Comparison of ENCODE assay signal across 13 mouse cellular contexts in genomic region chr6:30147058-30147457, GRCm38 (mm10).
DNase-seq lines count a peak whose midpoint lies in the region; ATAC-seq and TF ChIP-seq lines count a peak whose summit lies in the region.
"Had no signal": no experiment of that assay in that cellular context is flagged by ENCODE, and none has a peak within 500 bp of the region (broad histone marks: within the 10 kb centered on the region; RNA-seq: fewer than 3 reads in every experiment).

No protein-coding gene starts in this region.

- peaks cover 0 to 16% of the 10 kb centered on the region in 2 experiments; a peak in 3 of 4 replicates for H3K36me3 ChIP-seq in MEL (ENCODE audit: control insufficient read depth in 1 of 2, insufficient read depth in 2 of 2, low read length in 2 of 2)
- H3K36me3 ChIP-seq in hindbrain, embryonic 13.5 days = peaks cover 46% of the 10 kb centered on the region

- H3K9ac ChIP-seq in MEL (ENCODE audit: control insufficient read depth, low read depth, low read length, poor library complexity, severe bottlenecking) = no peak overlapping the region
- no peak overlapping the region for H3K9ac ChIP-seq in hindbrain, embryonic 13.5 days

- peak; percentile 75 to 93 for TF ChIP-seq EP300 in MEL (IDR thresholded peaks at IDR 0.05; ENCODE audit: low read depth in 1 of 2, low read length in 2 of 2)

- H3K27me3 ChIP-seq in MEL (ENCODE audit: control insufficient read depth in 1 of 2, insufficient read depth in 2 of 2, low read length in 2 of 2) = no peaks in the 10 kb centered on the region
- H3K27me3 ChIP-seq in hindbrain, embryonic 13.5 days = no peaks in the 10 kb centered on the region

- WGBS in hindbrain, embryonic 13.5 days = 65% methylated on average over 7 of the region's 7 CpGs

- ATAC-seq in hindbrain, embryonic 13.5 days (ENCODE audit: low FRiP score) = no peak

- peaks cover 9 to 18% of the 10 kb centered on the region in 2 experiments for H3K4me1 ChIP-seq in MEL (ENCODE audit: control insufficient read depth in 1 of 2, insufficient read depth in 2 of 2, low read length in 2 of 2)
- H3K4me1 ChIP-seq in hindbrain, embryonic 13.5 days (replicated peaks) = peaks cover under 1% of the 10 kb centered on the region; the same call in 1 of the 2 replicates
- H3K4me1 ChIP-seq: limb, embryonic 10.5 days had no signal

- H3K27ac ChIP-seq in MEL (ENCODE audit: control insufficient read depth, low read depth, low read length) = peak overlapping the region; percentile 14; the same call in 1 of the 2 replicates
- H3K27ac ChIP-seq in hindbrain, embryonic 13.5 days = no peak overlapping the region
- H3K27ac ChIP-seq: gastrocnemius, adult 2 months; limb, embryonic 10.5 days had no signal

- no peak for TF ChIP-seq POLR2A in MEL (IDR thresholded peaks at IDR 0.05; ENCODE audit: control insufficient read depth in 1 of 2, insufficient read depth in 1 of 2, low read depth in 1 of 2, low read length in 2 of 2, poor library complexity in 1 of 2)

- no peak for TF ChIP-seq RAD21 in MEL (IDR thresholded peaks at IDR 0.05; ENCODE audit: low read depth, low read length)

- no peak overlapping the region for H3K4me2 ChIP-seq in hindbrain, embryonic 13.5 days

- DNase-seq in embryo, embryonic 11 days = peak; percentile 25
- DNase-seq in embryo, embryonic 10.5 days (ENCODE audit: low spot score) = no peak
- DNase-seq in MEL (ENCODE audit: low read depth, low spot score) = peak; percentile 50
- peak; percentile 91 for DNase-seq in liver
- DNase-seq in retina, adult 2 months (ENCODE audit: low read depth, low spot score) = peak; percentile 91
- DNase-seq in cerebellum, postnatal 14 days = no peak
- DNase-seq in left cerebral cortex, adult 8-10 months (ENCODE audit: low spot score in 2 of 2) = no peak
- DNase-seq: gastrocnemius, adult 2 months; layer of hippocampus, adult 9-11 months; right cerebral cortex, postnatal 4 days; thymus, adult 2 months had no signal

- H3K79me2 ChIP-seq in MEL (ENCODE audit: control insufficient read depth, insufficient read depth, low read length, poor library complexity) = no peaks in the 10 kb centered on the region

- no peaks in the 10 kb centered on the region for H3K9me3 ChIP-seq in MEL (replicated peaks; ENCODE audit: insufficient read depth, low read length)
- H3K9me3 ChIP-seq in hindbrain, embryonic 13.5 days = no peaks in the 10 kb centered on the region
- H3K9me3 ChIP-seq: limb, embryonic 10.5 days had no signal

- no peak overlapping the region for H3K4me3 ChIP-seq in MEL (ENCODE audit: control insufficient read depth in 1 of 2, insufficient read depth in 1 of 2, low read depth in 2 of 2, low read length in 2 of 2)
- no peak overlapping the region for H3K4me3 ChIP-seq in hindbrain, embryonic 13.5 days
- H3K4me3 ChIP-seq: gastrocnemius, adult 2 months; limb, embryonic 10.5 days had no signal

- TF ChIP-seq CTCF in MEL (IDR thresholded peaks at IDR 0.05 in 2 of 3, conservative IDR thresholded peaks at IDR 0.05 in 1 of 3; ENCODE audit: control insufficient read depth in 1 of 3, insufficient read depth in 1 of 3, low read depth in 2 of 3, low read length in 3 of 3, poor library complexity in 1 of 3, severe bottlenecking in 1 of 3) = no peak

TF ChIP-seq in MEL, 35 proteins besides CTCF, POLR2A, EP300 and RAD21:
- TF ChIP-seq SIN3A (IDR thresholded peaks at IDR 0.05; ENCODE audit: low read length) = 0 out of 2 replicates have a peak, but pooled peaks have one; percentile 17
- no peak for TF ChIP-seq MYB (IDR thresholded peaks at IDR 0.05; ENCODE audit: low read depth, low read length)
- peak; percentile 86 for TF ChIP-seq GATA1 (IDR thresholded peaks at IDR 0.05; ENCODE audit: low read depth, low read length)
- peak; percentile 69 for TF ChIP-seq TAL1 (IDR thresholded peaks at IDR 0.05; ENCODE audit: low read length)
- TF ChIP-seq USF1 (IDR thresholded peaks at IDR 0.05; ENCODE audit: low read depth, low read length) = no peak
- no peak for TF ChIP-seq USF2 (IDR thresholded peaks at IDR 0.05; ENCODE audit: borderline replicate concordance in 1 of 2, insufficient read depth in 1 of 2, low read depth in 1 of 2, low read length in 2 of 2)
- TF ChIP-seq ZNF384 (IDR thresholded peaks at IDR 0.05; ENCODE audit: low read depth, low read length) = no peak
- no peak for TF ChIP-seq POLR2AphosphoS2 (IDR thresholded peaks at IDR 0.05; ENCODE audit: low read length)
- no peak for TF ChIP-seq CHD1 (IDR thresholded peaks at IDR 0.05; ENCODE audit: low read depth, low read length)
- peak; percentile 67; the same call in 1 of the 2 replicates for TF ChIP-seq RCOR1 (IDR thresholded peaks at IDR 0.05; ENCODE audit: low read depth, low read length)
- TF ChIP-seq ETS1 (IDR thresholded peaks at IDR 0.05; ENCODE audit: low read depth, low read length) = peak; percentile 58; the same call in 1 of the 2 replicates
- TF ChIP-seq TCF12 (IDR thresholded peaks at IDR 0.05; ENCODE audit: low read depth, low read length) = peak; percentile 90
- TF ChIP-seq UBTF (IDR thresholded peaks at IDR 0.05; ENCODE audit: borderline replicate concordance, insufficient read depth, low read depth, low read length) = no peak
TF ChIP-seq in MEL: peak in this region for 6.

Comparison
In these comparisons a context has a peak if more than half of its experiments do, and no peak if none do; other contexts are left out.
1. DNase-seq: peak in embryo, embryonic 11 days (single experiment), MEL (single experiment), liver (single experiment) and retina, adult 2 months (single experiment); none in embryo, embryonic 10.5 days (single experiment), cerebellum, postnatal 14 days (0 of 2) and left cerebral cortex, adult 8-10 months (0 of 2).